Mouse (Mus musculus): Measurements from ENCODE around the gene Chka.

The Chka gene

DNA sequence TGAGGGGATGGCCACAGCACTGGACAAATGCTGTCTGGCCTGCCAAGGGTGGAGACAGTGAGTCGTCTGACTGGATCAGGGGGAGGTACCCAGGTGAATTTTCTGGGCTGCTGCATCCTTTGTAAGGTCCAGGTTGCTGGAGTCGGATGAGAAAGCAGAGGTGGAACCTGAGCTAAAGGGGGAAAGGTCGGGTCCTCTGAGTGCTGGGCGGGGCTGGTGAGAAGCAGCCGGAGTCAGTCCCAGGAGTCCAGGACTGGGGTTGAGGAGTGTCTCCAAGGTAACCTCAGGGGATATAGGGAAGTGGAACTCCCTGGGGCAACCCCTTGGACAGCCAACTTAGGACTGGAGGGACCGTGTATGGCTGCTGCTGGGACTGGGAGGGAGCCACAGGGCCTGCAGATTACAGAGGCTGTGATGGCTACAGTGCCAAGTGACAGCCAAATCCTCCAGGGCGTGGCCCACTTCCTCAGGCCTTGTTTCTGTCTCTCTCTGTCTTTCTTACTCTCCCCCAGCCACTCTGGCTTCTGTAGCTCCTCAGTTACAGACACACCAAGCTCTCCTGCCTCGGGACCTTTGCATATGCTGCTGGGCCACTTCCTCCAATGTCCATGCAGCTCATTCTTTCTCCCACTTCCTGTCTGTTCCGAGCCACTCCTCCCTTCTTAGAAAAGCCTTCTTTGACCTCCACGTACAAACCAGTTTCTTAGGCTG is 71.2 kb downstream of the Chka start:
- no peak for DNase-seq

DNA sequence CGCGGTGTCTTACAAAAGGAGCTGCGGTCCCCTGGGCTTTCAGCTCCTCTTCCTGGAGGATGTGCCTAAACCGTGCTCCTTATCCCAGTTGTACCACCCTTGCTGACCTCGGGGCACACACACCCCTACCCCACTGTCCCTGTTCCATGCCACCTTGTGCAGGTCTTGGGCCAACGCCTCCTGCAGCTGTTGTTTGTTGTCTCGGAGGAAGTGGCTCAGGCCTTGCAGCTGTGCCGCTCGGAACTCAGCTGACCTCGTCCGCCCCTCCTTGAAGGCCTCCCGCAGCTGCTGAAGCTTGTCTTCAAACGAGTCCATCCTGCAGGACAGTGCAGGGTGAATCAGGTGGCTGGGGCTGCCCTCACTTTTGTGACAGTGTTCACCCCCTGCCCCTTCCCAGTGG is 72.0 kb downstream of the Chka start:
- DNase-seq = no peak

DNA sequence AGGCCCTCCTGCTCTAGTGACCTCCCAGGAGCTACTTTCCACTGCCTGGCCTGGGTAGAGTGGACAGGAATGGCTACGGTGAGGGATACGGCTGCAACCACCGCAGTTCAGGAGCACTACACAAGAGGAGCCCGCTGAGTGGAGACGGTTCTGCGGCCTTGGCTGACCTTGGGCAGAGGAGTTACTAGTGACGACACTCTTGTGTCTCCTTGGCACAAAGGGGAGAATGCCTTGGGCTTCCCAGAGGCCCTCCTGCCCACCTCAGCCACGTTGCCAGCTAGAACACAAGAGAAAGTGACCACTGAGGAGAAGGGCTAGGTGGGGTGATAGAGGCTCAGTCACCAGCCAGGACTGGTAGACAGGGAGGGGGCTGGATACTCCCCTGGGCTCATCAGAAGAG is 72.6 kb downstream of the Chka start:
- DNase-seq = no peak

DNA sequence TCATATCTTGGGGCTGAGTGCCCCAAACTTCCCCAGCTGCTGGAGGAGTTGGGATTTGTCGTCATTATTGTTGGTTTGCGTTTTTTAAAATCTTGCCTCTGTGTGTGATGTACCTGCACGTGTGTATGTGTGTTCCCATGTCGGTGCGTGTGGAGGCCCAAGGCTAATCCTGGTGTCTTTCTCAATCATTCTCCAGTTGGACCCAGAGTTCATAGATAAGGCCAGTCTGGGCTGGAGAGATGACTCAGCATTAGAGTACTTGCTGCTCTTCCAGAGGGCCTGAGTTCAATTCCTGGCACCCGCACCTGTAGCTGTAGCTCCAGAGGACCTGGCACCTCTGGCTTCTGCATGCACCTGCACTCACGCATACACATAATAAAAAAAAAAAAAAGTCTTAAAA is 73.3 kb downstream of the Chka start:
- DNase-seq = no peak

DNA sequence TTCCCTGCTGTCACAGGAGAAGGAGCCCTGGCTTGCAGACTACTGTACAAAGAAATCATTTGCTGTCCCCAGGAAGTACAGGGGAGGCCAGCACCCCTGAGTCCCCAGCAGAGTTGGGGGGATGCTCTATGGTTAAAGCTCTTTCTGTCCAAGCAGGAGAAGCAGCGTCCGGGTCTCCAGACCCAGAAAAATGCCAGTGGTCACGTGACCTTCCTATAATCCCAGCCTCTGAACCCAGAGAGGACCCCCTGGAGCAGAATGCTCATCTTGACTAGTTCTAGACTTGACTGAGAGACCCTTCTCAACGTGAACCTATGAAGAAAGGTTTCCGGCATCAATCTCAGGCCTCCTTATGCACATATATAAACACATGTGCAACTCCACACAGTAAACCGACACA is 74.3 kb downstream of the Chka start:
- DNase-seq = no peak

DNA sequence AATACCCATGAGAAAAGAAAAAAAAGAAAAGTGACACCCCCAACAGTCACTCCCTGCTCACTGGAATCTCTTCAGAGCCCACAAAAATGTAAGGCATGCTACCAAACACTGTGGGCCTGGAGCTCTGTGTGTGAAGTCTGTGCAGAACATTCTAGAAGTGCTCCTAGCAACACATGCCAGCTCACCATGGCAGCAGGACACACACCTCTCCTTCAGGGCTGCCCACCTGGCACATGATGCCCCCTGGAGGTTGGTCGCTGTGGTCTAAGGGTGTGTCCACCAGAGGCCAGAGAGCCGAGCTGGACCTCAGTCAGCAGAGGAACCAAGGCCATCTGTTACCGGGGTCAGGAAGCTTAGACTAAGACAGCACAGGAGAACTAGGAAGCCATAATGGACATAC is 74.7 kb downstream of the Chka start:
- DNase-seq = no peak

DNA sequence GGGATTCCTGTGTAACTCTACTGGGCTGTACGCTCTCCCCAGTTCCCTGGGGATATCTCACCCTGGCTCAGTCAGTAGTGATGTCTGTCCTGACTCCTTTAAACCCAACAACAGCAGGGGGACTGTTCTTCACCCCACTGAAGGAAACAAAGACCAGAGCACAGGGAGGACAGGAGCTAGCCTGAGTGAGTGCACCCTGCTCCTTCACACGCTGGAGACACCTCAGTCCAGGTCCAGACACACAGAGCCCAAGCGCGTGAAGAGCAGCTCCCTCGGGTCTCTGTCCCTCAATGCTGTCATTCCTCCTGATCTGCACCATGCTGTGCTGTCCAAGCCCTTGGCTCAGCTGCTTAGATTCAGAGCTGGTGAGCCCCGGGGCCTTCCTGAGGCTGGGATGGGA is 75.1 kb downstream of the Chka start:
- no peak for DNase-seq

DNA sequence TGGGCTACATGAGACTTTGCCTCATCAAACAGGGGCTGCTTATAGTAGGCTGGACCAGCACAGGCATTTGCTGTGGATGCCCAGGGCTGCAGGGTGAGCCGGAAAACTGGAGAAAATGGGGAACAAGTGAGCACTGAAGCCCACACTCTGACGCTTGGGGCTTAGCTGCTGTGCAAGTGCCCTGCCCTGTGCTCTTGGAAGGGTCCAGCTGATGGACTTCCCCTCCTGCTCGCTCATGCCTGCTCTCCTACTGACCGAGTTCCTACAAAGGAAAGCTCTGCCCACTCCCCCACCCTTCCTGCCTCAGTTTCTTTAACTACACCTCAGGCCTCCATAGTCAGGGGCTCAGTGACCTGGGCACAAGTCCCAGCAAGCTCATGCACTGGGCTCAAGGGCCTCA is 76.4 kb downstream of the Chka start:
- DNase-seq = no peak

DNA sequence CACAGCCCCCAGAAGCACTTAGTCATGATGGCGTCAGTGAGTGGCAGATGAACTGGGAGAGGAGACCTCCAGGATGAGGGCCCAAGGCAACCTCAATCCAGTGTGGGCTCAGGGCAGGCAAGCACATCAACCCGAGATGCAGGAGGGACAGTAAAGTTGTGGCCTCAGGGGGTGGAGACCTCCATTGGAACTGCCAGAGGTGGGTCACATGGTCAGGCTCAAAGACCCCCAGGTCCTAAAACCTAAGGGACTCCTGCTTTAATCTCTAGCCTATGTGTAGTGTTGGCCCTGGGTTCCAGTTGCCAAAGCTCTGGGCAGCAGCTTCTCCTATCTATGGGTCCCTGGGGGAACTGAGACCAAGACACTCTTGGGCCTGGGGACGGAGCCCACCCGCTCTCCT is 77.2 kb downstream of the Chka start:
- no peak for DNase-seq

DNA sequence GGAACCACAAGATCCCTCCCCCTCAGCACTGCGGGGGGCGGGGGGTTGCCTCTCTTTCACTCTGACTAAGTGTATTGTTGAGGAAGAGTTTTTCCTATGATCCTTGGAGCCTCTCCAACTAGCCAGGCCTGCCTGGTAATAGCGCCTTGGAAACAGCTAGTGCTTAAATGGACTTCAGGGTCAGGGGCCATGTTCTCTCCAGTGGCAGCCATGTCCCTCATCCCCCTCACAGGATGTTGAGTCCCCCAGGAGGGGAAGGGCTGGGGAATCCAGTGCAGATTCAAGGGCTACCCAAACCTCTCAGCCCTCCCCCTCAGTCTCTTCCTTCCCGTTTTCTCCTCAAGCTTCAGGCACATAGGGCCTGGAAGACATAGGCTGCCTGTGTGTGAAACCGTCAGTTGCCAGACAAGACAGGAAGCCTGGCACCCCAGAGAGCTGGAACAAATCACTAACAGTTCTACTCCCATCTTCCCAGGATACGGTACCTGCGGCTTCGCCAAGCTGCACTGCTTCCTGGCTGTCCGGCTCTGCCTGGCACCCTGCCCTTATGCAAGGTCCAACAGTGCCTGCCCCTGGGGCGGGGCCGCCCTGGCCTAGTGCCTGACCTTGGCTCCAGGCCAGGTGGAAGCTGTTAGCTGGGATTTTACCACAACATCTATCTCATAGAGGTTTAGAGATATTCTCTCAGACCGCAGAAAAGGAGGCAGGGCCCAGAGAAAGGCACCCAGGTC is 77.8 kb downstream of the Chka start, which contains the start of gene Aldh3b1:
Gene Aldh3b1 (minus strand): TSS at position 598 of the 731 bp plus-strand sequence.
- peak; percentile 22 for DNase-seq

DNA sequence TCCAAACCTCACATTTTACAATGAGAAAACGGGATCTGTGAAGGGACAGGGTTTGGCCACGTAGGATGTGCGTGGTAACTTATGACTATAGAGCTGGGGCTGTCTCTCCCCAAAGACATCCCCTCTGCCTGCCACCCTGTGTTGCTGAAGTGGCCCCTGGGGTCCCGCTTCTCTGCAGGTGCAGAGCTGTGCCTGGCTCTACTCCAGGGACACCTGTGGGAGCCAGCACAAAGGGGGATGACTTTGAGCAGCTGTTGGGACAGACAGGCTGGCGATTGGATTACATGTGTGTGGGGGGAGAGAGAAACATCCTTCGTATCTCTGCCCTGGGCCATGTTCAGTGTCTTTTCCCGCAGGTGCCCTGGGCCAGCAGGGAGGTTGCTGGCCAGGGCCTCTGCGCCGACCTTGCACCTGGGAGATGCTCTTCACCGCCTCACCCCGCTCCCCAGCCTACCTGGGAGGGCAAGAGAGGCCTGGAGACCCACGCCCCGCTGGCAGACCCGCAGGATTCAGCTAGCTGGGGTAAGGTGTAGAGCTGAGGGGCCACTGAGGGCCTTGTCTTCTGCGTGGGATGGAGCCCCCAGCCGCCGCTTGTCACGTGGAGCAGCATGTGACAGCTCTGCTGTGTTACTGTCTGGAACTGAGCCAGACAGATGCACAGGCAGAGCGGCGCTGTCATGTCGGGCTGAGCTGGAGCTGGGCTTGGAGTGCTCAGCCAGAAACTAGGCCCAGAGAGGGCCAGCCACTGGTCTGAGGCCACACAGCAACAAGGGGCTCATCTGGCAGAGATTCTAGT is 78.9 kb downstream of the Chka start:
- DNase-seq = peak; percentile 26

DNA sequence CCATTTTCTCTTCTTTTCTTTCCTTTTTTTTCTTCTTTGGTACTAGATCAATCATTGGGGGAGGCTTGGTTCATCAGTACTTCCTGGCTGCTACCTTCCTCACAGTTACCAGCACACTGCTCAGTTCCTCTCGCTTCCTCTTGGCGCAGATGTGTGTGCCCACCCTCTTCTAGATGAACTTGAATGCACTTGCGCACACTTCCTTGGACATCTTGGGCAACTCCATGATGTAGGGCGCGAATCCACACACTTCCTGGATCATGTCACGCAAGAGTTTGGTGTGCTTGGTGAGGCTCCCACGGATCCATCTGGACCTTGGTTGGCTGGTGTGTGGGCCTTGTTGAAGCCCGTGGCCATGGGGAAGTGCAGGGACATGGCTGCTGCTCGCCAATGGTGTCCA is 80.1 kb downstream of the Chka start:
- no peak for DNase-seq

DNA sequence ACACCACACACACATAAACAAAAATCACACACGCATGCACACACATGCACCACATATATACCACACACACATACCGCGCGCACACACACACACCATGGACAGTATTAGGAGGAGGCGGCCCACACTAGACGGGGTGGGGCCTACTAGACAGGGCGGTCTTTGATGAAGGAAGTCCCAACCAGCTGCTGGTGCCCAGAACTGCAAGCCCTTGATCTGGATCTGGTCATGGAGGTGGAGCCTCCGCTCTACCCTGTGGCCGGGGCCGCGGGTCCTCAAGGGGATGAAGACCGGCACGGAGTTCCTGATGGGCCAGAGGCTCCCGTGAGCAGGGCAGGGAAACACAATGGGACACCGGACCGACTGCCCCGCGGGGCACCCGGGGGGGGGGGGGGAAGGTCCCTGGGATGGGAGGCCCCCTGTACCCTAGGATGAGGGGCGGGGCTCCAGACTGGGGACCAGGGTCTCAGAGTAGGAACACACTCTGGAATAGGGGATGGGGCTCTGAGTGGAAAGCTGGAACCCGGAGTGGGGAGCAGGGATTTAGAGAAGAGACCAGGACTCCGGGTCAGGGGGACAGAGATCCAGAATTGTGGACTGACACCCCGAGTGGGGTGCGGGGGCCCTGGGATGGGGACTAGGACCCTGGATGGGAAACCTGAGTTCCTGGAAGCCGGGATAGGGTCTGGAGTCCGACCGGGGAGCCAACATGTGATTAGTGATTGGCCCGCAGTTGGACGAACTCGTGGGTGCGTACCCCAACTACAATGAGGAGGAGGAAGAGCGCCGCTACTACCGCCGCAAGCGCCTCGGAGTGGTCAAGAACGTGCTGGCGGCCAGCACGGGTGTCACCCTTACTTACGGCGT is 83.7 kb downstream of the Chka start, which contains the start of gene Unc93b1:
Gene Unc93b1 (plus strand): TSS at position 155 of the 864 bp plus-strand sequence.
- DNase-seq = peak; percentile 84

DNA sequence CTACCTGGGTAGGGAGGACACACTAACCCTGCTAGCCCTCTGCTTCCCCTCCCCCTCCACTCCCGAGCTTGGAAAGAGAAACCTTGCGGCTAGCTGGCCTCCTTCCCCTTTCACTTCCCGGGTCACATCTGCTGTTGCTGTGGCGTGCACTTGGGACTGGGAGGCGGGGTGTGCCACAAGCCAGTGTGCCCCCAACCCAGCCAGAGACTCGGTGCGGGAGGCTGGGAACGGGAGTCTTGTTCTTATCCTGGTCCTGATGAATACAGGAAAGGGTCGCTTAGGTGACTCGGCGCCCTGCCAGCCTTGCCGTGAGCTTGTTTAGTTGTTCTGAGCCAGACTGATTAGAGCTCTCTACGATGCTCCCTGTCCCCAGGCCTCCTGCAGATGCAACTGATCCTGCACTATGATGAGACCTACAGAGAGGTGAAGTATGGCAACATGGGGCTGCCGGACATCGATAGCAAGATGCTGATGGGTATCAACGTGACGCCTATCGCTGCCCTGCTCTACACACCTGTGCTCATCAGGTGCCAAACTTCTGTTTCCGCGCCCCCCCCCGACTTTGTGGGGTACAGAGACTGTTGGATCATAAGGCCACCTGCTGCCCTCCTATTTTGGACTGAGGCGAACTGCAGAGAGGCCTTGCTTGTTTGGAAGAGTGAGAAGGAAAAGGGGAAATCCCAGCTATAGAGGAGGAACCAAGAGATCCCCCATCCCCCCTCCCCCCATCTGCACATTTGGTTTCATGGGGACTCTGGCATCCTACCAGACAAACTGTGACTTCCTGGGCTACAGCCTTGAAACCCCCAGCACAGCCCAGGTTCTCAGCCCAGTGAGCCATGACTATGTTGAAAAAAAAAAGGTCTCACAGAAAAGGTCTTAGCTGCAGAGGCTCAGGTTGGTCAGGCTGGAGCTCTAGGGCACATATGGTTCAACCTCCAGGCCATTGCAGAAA is 84.6 kb downstream of the Chka start:
- peak; percentile 67 for DNase-seq

DNA sequence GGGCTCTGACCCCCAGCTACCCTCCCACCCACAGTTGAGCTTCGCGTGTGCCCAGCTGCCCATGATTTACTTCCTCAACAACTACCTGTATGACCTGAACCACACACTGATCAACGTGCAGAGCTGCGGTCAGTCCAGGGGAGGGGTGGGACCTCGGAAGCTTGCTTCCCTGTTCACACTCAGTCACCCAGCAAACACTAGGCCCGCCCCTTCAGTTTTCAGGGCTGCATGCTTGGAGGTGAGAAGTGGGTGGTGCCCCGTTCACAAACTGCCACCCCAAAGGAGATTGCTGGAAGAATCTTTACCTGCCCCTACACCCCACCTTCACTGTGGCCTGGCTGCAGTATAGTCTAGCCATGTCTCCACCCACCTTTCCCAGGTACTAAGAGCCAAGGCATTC is 90.7 kb downstream of the Chka start:
- no peak for DNase-seq

DNA sequence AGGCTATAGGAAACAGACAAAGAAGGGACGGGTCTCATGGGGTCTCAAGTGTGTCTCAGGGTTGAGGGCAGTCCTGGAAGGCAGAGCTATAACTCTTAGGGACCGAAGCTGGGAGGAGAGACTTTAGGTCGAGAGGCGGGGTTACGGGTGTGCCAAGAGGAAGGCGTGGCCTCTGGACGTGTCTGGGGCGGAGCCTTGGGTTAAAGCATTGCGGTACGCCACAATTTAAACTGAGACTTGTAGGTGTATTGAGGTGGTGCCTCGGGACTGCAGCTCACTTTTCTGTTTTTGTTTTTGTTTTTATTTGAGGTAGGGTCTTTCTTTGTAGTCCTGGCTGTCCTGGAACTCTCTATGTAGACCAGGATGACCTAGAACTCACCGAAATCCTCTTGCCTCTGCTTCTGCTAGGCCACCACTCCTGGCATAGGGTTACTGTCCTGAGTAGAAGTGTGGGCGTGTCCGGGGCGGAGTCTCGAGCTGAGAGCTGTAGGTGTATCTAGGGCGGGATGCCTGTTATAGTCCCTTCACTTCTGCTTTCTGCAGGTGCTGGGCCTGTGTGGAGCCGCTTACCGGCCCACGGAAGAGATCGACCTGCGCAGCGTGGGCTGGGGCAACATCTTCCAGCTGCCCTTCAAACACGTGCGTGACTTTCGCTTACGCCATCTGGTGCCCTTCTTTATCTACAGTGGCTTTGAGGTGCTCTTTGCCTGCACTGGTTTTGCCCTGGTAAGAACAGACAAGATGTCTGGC is 91.6 kb downstream of the Chka start:
- DNase-seq = no peak
